Mouse (Mus musculus) left cerebral cortex, adult 18-20 months (tissue): ENCODE data around the gene Lima1. TPM values are rescaled to one million over a fixed set of nuclear protein-coding genes. Genes with fewer than 3 reads are reported as not detected.

Source experiments
- DNase-seq, 2 experiments: peaks; one replicate each; pipeline ENCODE4 v3.0.0; 2021 to 2022; ENCODE audit warnings: low spot score in 2 of 2, mixed read lengths in 1 of 2
- total RNA-seq, 2 experiments: library from RNA; stranded (reverse); gene quantifications; 2 replicates each; pipeline ENCODE4 v1.2.3; 2021

Lima1 gene
- total RNA-seq, 2 experiments from 2014 or later, result 7.0 to 9.6 TPM

GRCm38 (mm10) chr15:99872543-99872942 lies 2.7 kb downstream of the Lima1 start:
- no peak for DNase-seq

- no peak for DNase-seq
These were observed 7.6 kb downstream of the Lima1 start for GRCm38 (mm10) chr15:99867654-99868053.

GRCm38 (mm10) chr15:99866450-99867221 lies 8.6 kb downstream of the Lima1 start:
- no peak for DNase-seq

- DNase-seq, result no peak
These were observed 9.3 kb downstream of the Lima1 start for GRCm38 (mm10) chr15:99865942-99866341.

GRCm38 (mm10) chr15:99865494-99865941 lies 9.7 kb downstream of the Lima1 start:
- DNase-seq, result no peak

GRCm38 (mm10) chr15:99865046-99865445 lies 10.2 kb downstream of the Lima1 start:
- DNase-seq, result no peak

- DNase-seq, result no peak
These were observed 11.5 kb downstream of the Lima1 start for GRCm38 (mm10) chr15:99863786-99864185.

- no peak for DNase-seq
These were observed 11.9 kb downstream of the Lima1 start for GRCm38 (mm10) chr15:99863358-99863757.

- DNase-seq, result no peak
These were observed 12.8 kb downstream of the Lima1 start for GRCm38 (mm10) chr15:99862473-99862872.

- DNase-seq, result no peak
These were observed 13.3 kb downstream of the Lima1 start for GRCm38 (mm10) chr15:99861955-99862354.

- DNase-seq, result no peak
These were observed 13.7 kb downstream of the Lima1 start for GRCm38 (mm10) chr15:99861536-99861935.

- no peak for DNase-seq
These were observed 15.4 kb downstream of the Lima1 start for GRCm38 (mm10) chr15:99859644-99860392.

- no peak for DNase-seq
These were observed 17.8 kb downstream of the Lima1 start for GRCm38 (mm10) chr15:99857479-99857878.

- DNase-seq, result no peak
These were observed 20.1 kb downstream of the Lima1 start for GRCm38 (mm10) chr15:99855119-99855518.

- no peak for DNase-seq
These were observed 22.5 kb downstream of the Lima1 start for GRCm38 (mm10) chr15:99852606-99853237.

- no peak for DNase-seq
These were observed 25.0 kb downstream of the Lima1 start for GRCm38 (mm10) chr15:99850265-99850664.

- DNase-seq, result no peak
These were observed 27.3 kb downstream of the Lima1 start for GRCm38 (mm10) chr15:99847937-99848336.

- no peak for DNase-seq
These were observed 27.9 kb downstream of the Lima1 start for GRCm38 (mm10) chr15:99847207-99847881.

GRCm38 (mm10) chr15:99846633-99847032 lies 28.6 kb downstream of the Lima1 start:
- no peak for DNase-seq

GRCm38 (mm10) chr15:99843856-99844255 lies 31.4 kb downstream of the Lima1 start:
- DNase-seq, result no peak

- DNase-seq, result no peak
These were observed 35.3 kb downstream of the Lima1 start for GRCm38 (mm10) chr15:99839910-99840309.
